Mouse (Mus musculus): ENCODE results near the gene Cd55.
"Not testable (repeated sequence)": the region's sequence is repeated elsewhere in the genome, so short reads cannot be mapped to it uniquely, and the experiment has no call there.

Gene Cd55

GRCm38 (mm10) chr1:130422664-130423111, 39.9 kb downstream of the Cd55 start, which contains the start of gene Cd55b:
Gene Cd55b, minus strand, starts transcription at chr1:130423009.
- peak in 1 of 2 experiments; percentile 1 for DNase-seq

DNA sequence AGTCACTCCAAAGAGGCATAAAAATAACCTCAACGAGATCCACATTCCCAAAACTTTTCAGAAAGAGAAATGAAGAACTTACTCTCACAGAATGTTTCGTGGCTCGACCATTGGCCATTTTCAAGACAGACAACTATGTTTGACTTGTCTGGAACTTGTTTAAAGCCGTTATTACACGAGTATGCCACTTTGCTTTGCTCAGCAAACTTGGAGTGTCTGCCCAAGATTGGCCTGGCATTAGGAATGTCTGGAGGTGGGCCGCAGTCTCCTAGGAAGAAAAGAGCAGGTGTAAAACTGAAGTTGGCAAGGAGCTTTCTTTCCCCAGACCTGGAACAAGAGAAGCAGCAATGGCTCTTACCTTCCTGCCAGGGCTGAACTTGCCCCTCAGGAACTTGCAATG, 40.5 kb downstream of the Cd55 start:
- not testable (repeated sequence) for DNase-seq

GRCm38 (mm10) chr1:130397109-130397508, 65.4 kb downstream of the Cd55 start:
- not testable (repeated sequence) for DNase-seq
